Mouse (Mus musculus) left cerebral cortex, adult 18-20 months (tissue): ENCODE data around the gene Lrrc34. TPM values are rescaled to one million over a fixed set of nuclear protein-coding genes. Genes with fewer than 3 reads are reported as not detected.

Experiments
- DNase-seq, 2 experiments: peaks; one replicate each; pipeline ENCODE4 v3.0.0; 2021 to 2022; ENCODE audit warnings: low spot score in 2 of 2, mixed read lengths in 1 of 2
- total RNA-seq, 2 experiments: library from RNA; stranded (reverse); gene quantifications; 2 replicates each; pipeline ENCODE4 v1.2.3; 2021

The Lrrc34 gene
- total RNA-seq, 2 experiments from 2014 or later, result not detected

DNA sequence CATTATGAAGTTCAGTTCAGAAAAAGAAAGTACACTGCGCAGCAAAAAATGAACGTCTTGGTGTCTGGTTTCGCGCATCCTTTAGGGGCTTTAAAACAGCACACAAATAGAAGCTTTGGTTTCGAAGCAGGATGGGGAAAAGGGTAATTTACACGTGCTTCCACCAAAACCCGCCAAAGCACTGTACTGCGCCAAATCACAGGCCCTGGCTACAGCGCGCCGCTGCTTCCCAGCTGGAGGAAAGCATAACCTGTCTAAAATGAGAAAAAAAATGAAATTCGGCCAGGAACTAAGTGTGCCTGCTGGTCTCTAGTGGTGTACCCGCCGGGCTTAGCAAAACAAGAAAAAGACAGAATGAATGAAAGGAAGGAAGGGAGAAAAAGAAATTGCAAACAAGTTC lies 47.0 kb downstream of the Lrrc34 start:
- peak; percentile 26 to 46 for DNase-seq

DNA sequence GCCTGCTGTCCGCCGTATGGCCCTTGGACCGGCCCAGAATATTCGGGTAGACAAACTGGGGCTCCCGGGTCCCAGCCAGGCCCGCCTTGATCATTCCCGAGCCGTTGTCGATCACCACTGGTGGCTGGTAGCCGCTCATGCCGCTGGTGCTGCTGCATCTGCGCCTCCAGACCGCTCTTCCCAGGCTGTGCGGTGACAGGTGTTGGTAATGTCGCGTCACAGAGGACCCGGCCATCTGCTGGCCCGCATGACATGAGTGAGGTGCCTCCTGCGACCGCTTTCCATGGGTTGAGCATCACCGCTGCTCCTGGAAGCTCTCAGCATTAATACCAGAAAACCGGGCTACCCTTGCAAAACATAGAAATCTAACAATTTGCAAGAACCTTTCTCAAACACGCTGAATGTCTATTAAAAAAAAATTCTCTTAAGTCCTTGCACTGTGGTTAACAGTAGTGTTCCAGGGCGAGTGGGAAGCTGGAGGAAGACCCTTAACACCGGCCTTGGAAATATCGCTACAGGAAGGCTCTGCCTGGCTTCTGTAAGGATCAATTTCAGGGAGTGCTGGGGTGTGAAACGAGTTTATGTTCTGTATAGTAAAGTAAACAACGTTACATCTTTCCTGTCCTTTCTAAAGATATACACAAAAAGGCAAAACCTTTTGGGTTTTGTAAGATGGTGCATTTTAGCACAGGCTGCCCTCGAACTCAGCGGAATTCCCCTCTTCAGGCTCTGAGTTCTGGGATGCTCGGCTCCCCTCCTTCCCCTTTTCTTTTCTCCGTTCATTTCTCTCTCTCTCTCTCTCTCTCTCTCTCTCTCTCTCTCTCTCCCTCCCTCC lies 47.7 kb downstream of the Lrrc34 start, which contains the start of gene Actrt3:
TSS of gene Actrt3 (minus strand) at position 229 of the 835 bp plus-strand sequence.
- peak; percentile 43 to 65 for DNase-seq

DNA sequence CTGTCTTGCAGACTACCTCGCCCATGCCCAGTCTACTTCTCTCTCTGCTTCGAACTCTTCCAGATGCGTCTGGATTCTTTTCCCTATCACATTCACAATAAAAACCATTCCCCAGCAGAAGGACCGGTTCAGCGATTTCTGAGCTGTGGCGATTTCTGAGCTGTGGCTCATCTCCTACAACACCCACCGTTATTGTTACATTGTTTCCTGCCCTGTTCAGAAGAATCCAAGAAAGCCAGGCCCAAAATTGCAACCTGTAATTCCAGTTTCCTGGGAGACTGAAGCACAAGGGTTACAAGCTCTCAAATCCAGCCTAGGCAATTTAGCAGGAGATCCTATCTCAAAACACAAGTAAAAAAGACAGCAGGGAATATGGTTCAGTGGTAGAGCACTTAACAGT lies 50.4 kb downstream of the Lrrc34 start:
- no peak for DNase-seq

- peak; percentile 23 to 39 for DNase-seq
These were observed 52.4 kb downstream of the Lrrc34 start for GRCm38 (mm10) chr3:30595111-30595832.

GRCm38 (mm10) chr3:30593719-30594485 lies 53.8 kb downstream of the Lrrc34 start:
- no peak for DNase-seq

GRCm38 (mm10) chr3:30592418-30592853 lies 55.2 kb downstream of the Lrrc34 start:
- DNase-seq, result no peak

- no peak for DNase-seq
These were observed 58.8 kb downstream of the Lrrc34 start for GRCm38 (mm10) chr3:30588865-30589264.

Other genes with a start within 250 kb of the Lrrc34 start
- 1 to 10 TPM; 3.5 to 4.2 TPM for gene Mecom, start 99.9 kb downstream of the Lrrc34 start, total RNA-seq
- 1 to 10 TPM; 1.1 to 1.2 TPM for gene Actrt3, start 47.9 kb downstream of the Lrrc34 start, total RNA-seq
- gene Mynn, start 45.8 kb downstream of the Lrrc34 start, total RNA-seq, result 10 to 100 TPM; 19.0 to 21.3 TPM
- gene Lrriq4, start 3.4 kb downstream of the Lrrc34 start, total RNA-seq, result not detected
- not detected for gene Lrrc31, start 52.0 kb upstream of the Lrrc34 start, total RNA-seq
- gene Samd7, start 98.4 kb upstream of the Lrrc34 start, total RNA-seq, result not detected
- gene Sec62, start 145.0 kb upstream of the Lrrc34 start, total RNA-seq, result 100 to 1,000 TPM; 106 to 110 TPM
- gene Gpr160, start 208.1 kb upstream of the Lrrc34 start, total RNA-seq, result under 1 TPM; 0.75 to 0.88 TPM